Mouse (Mus musculus) R1 (cell line): Measurements from ENCODE around the gene Fam168a.
"Not testable (repeated sequence)": the region's sequence is repeated elsewhere in the genome, so short reads cannot be mapped to it uniquely, and the experiment has no call there.

Source experiments
- DNase-seq: peaks from one replicate; pipeline ENCODE4 v3.0.0-alpha.2; 2018; ENCODE audit warnings: low read depth, low spot score

The Fam168a gene

DNA sequence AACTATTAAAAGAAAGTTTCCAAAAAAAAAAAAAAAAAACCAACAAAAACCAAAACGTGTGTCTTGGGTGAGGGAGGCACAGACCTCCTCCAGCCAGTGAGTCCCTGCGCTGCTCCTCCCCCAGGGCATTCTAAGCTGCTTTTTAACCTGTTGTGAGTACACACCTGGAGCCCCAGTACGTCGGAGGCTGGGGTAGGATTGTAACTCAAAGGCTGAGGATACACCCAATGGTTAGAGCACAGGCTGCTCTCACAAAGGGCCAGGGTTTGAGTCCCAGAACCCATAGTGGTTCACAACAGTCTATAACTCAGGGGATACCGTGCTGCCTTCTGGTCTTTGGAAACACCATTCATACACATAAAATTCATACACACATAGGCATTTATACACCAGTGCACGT, 135.2 kb downstream of the Fam168a start:
- DNase-seq = no peak

DNA sequence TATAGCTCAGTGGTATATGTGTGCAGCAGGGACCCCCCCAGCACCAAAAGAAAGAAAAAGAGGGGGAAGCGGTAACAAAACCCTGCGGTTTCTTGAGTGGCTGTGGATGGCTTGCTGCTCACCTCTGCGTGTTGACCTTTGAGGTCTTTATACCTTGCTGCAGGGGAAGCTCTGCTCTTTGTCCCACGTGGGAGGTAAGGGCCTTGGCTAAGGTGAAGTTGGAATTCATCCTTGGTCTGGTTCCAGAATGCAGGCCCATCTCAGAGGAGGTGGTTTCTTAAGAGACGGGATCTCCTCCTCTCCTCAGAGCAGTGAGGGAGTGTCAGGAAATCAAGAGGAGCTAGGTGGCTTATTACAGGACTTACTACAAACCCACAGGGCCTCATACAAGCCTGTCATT, 135.7 kb downstream of the Fam168a start:
- DNase-seq = peak; percentile 25

DNA sequence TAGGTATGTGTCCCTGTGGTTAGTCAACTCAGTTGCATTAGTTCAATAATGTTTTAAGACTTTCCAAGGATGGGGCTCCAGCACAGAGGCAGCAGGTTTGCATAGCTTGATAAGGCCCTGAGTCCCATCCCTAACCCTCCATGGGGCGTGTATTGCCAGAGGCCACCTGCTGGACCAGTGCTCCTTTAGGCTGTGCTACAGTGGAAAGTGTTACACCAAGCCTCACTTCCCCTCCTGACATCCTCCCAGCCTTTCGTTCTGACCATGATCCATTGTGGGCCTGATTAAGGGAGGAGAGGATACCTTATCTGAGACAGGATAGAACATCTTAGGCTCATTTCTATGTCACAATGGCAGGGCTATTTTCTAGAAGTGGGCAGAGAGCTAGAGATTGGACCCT, 137.4 kb downstream of the Fam168a start:
- no peak for DNase-seq

DNA sequence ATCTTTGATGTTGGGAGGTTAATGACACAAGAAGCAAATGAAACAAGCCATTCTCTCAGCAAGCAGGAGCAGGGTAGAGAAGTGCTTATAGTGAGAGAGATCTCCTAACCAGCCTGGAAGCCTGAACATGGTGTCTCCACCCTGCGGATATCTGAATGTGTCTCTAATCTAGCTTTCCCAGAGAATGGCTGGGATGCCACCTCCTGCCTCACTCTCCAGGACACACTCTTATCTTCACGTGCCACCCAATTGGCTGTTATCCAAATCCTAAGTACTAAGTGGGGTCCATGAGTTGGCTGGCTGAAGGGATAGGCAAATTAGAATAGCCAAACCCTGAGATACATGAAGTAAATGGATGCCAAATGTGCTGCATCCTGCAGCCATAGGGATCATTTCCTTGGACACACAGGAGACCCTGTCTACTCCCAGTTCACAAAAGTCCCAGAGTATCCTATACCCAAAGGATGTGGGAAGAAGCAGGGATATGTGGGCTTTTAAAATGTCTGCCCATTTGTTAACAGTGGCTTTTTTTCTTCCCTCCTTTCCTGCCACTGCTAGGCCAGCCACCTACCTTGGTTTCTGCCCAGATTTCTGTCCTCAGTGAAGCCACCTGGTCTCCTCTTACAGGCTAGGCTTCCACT, 138.1 kb downstream of the Fam168a start:
- DNase-seq = no peak

DNA sequence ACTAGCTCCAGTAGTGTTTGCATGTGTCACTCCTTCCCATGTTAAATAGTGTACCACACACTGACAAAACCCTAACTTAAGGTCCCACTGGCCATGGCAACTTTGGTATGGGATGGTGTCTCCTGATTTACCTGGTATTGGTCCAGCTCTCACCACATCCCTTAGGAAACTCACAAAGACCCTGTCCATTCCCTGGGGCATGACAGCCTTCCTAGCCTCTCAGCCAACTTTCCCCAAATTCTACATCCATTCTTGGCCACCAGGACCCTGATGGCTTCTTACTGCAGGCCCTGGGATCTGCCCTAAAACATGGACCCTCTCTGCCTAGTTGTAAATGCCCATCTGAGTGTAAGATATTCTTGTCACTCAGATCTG, 138.6 kb downstream of the Fam168a start:
- DNase-seq = no peak

DNA sequence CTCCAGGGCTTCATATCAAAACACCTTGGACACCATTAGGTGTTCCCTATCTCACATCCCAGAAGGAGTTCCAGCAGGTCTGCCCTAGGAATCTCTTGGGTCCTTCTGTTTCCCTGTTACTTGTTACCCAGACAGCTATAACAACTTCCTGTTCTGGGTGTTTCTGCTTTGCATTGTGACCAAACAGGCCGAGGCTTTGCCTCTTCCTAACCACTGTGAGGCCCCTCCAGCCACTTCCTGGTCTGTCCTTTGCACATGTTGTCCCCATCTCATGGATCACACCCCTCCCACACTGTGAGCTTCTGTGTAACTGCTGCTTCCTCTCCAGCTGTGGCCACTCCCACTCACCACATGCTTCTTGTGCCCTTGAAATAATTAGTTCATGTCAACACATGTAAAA, 139.0 kb downstream of the Fam168a start:
- peak; percentile 26 for DNase-seq

DNA sequence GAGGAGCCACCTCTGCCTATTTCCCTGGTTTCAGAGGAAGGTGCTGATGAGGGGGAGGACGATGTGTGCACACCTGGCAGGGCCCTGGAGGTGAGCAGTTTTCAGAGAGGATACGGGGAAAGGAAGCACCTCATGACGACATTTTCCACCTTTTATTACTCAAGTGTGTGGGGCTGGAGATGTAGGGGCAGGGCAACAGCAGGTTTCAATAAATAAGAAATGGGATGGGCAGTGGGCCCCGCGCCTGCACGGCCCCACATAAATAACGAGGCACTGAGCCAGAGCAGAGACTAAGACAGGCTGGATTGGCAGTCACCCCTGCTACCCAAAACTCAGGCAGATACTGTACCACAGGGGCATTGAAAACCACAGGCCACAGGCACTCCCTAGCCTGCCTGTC, 139.6 kb downstream of the Fam168a start:
- DNase-seq = not testable (repeated sequence)

DNA sequence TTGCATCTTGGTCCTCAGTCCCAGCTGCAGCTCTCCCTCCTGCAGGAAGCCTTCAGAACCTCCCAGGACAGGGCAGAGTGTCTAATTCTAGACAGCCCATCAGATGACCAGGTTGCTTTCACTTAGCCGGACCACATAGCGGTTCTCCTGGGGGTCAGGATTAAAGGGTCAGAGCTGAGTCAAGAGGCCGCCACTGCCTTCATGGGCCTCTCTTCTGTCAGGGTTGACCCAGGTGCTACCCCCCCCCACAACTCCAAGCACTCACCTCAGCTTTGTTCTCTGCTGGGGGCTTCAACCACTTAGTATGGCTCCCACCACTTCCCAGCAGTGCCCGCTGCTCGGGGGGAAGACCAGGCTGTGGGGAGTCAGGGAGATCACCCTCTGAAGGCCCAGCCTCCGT, 140.7 kb downstream of the Fam168a start:
- DNase-seq = no peak

DNA sequence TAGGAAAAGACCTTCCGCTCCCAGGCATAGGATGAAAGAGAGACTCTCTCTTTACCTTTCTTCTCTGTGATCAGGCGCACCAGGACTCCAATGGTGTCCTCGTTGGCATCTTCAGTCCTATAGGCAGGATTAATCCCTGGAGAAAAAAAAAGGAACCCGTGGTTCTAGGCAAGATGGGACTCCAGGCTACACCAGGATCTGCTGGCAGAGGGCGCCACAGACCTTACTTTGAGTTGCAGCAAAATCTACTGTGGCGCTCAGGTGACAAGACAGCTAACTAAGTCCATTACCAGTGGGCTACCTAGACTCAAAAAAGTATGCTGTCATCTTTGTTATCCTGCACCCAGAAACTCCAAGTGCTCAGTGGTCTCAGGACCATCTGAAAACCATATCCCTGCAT, 142.3 kb downstream of the Fam168a start:
- peak; percentile 79 for DNase-seq

DNA sequence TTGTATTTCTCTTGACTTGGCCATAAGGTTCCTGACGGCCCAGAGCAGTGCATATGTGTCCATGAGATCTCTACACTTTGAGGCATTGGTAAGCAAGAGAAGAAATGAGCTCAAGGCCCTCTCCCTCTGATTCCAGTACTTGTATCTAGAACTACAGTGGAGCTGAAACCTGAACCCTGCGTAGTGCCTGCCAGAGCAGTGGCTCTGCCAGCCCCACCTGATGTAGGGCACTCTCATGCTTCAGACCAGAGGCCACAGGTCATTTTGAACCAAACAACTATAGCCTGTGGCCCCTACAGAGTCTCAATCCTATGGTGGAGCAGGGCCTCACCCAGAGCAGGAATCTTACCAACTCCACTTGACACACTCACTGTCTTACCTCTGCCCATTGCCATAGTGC, 143.1 kb downstream of the Fam168a start:
- no peak for DNase-seq

DNA sequence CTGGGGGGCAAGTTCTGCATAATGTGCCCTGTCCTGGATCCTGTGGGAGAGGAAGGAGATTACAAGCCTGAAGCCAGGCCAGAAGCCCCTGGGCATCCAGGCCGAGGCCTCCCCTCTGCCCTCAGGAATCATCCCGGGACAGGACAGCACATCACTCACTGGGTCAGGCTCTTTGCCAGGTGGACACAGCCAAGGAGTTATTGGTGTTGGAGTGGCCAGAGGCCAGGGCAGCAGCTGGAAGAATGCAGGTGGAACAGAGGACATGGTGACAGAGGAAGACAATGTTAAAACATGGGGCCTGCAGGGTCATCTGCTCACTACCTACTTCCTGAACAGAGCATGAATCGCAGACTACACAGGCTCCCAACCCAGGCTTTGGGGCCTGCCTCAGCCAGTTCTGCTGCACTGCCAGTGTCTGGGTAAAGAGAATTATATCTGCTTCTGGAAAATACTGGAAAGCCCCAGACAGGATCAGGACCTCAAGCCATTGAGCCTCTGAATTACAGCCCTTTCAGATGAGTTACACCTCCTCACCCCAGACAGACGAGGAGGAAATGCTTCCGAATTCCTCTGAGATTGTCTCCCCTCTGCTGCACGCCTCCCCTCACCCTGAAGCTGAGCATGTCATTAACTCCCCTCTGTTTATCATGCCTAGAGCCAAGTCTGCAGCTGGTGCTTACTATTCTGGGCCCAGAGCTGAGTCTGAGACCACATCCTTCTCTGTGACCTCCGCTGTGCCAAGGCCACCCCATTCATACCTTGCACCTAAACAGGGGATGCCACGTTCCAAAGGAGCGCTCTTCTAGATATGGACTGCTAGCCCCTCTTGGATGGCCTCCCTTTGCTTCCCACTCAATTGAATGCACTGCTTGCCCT, 145.3 kb downstream of the Fam168a start:
- no peak for DNase-seq

DNA sequence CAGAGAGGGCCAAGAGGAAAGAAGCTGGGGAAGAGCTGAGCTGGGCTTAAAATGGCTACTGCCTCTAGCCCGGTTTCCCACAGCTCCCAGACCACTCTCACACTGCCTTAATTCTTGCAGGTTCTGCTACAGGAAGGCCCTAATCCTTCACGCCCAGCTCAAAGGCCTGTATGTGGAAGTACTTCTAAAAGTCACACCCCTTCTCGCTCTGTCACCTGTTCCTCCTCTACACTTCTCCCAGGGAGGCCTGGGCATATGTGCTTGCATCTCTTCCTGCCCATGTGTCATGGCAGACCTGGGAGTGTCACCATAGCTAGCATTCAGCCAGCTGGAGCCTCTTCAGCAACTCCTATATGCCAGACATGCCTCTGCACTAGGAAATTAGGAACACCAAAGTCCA, 147.0 kb downstream of the Fam168a start:
- DNase-seq = no peak

DNA sequence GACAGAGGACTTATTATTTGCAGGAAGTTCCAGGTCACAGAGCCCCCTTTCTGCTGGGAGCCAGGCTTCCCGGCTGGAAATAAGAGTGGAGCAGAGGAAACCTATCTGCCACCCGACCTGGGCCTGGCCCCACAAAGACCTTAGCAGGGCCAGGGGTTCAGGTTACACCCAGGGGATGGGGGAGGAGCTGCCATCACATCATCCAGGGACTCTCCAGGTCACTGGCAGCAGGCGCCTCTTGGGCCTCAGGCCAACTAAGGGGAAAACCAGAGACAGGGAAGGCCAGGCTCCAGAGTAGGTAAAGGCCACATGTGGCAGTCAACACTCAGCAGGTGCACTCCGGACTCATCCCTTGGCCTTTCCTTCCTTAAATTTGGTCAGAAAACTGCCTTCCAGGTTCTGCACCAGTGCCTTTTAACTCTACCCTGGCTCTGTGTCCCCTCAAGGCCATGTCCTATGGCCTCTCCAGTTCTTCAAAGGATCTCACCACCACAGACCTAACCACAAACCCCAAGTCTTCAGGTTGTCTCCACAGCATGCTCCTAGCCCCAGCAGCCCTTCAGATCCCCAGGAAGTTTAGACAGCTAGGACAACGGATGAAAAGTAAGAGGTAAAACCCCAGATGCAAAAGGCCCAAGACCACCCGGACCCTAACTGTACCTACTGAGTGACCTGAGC, 147.8 kb downstream of the Fam168a start:
- DNase-seq = no peak

DNA sequence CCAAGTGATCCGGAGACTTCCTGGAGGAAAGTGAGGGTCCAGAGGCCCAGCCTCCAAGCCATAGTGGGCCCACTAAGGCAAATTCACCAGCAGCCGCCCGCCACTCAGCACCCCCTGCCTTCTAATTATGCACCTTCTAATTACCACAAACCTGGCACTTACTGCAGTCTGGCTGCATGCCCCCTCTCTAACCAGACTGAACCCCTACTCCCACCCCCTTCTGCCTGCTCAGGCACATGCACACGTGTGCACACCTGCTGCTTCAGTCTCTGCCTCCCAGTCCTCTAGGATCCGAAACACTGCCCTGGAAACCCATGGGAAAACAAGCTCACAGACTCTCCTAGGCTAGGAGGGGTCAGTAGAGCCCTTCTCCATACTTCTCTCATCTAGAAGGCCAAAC, 148.4 kb downstream of the Fam168a start:
- DNase-seq = no peak

DNA sequence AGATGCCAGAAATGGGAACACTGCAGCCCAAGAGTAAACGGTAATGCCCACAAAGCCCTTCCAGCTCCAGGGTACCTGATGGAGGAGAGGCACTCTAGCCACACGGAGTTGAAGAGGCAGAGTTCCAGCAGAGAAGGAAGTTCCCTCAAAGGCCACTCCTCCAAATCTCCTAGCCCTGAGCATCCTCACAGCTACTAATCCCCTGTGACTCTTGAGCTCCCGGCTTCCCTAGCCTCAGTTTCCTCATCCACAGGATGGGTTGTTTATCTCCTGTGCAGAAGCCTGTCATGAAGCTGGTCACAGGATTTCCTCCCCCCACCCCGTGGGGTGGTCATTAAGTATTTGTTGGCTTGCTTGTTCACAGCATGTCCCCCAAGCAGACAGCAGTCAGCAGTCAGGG, 148.9 kb downstream of the Fam168a start:
- DNase-seq = no peak

DNA sequence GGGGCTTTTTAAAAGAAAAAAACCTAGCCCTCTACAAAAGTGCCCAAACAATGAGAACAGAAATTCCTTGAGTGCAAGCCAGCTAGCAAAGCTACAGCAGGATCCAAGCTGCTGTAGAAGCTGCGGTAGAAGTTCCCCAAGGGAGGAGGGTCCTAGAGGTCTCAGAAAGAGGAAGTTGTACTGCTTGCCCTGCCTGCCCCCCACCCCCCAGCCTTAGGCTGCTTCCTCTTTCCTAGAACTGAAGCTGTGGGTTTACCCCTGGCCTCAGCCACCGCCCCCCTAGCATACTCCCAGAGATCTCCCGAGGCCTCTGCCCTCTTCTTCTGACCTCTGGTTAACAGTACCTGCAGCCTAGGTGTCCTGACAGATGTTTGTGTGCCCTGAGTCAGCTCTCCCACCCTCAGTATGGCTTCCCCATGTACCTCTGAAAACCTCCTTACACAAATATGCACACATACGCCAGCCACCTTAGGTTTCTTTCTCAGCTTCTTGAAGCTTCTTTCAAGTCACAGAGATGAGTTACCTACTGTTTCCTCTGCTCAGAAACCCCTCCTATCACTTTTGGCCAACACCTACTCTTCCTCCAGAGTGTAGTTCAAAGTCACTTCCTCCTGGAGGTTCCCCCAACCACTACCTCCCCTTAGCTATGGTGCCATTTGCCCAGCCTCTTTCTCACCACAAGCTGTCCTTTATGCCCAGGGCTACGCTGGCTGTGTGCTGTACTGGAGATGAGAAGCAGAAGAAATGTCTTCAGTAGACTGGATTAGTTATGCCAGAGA, 149.5 kb downstream of the Fam168a start:
- no peak for DNase-seq

DNA sequence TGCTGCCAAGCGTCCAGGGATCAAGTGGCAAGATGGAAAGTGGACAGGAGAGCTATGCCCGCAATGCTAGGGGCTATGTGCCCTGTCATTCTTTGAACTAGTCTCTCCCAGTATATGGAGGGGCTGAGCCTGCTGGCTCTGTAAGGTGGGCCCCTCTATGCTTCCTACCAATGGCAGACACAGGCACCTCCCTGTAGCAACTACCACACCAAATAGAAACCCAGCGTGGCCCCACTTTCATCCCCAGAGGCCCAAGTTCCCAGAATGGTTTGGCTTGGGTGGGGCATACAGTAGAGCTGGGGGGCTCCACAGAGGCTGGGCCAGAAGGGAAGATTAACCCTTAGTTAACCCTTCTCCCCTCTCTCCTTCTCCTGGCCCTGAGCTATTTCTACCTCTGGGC, 154.0 kb downstream of the Fam168a start:
- no peak for DNase-seq

DNA sequence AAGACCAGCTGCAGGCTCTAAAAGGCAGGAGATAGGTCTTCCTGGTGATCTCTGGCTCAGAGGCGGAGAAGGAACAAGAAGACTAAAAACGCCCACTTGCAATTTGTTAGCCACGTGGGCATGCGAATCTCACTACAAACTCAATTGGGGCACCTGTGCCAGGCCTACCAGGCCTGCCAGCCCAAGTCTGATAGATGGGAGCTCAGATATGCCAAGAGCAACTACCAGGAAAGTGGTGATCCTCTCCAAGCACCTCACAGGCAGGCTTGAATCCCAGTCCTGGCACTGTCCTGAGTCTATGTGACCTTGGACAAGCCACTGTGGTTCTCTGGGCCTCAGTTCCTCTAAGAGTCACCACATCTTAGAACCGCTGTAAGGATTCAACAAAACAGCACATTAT, 154.8 kb downstream of the Fam168a start:
- DNase-seq = no peak

DNA sequence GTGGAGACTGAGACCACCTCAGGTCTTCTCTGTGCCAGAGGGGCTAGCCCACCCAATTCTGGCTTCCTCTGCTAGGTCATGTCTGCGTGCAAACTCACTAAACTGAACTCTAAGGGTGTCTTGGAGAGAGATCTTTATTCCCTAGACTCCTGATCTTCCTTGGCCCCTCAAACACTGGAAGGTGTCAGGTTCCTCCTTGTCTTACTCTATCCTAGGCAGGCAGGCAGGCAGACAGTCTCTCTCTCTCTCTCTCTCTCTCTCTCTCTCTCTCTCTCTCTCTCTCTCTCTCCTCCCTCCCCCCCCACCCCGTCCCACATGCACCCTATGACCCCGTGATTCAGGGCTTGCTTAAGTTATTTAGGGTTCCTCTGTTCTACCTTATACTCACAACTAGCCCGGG, 155.9 kb downstream of the Fam168a start:
- no peak for DNase-seq

DNA sequence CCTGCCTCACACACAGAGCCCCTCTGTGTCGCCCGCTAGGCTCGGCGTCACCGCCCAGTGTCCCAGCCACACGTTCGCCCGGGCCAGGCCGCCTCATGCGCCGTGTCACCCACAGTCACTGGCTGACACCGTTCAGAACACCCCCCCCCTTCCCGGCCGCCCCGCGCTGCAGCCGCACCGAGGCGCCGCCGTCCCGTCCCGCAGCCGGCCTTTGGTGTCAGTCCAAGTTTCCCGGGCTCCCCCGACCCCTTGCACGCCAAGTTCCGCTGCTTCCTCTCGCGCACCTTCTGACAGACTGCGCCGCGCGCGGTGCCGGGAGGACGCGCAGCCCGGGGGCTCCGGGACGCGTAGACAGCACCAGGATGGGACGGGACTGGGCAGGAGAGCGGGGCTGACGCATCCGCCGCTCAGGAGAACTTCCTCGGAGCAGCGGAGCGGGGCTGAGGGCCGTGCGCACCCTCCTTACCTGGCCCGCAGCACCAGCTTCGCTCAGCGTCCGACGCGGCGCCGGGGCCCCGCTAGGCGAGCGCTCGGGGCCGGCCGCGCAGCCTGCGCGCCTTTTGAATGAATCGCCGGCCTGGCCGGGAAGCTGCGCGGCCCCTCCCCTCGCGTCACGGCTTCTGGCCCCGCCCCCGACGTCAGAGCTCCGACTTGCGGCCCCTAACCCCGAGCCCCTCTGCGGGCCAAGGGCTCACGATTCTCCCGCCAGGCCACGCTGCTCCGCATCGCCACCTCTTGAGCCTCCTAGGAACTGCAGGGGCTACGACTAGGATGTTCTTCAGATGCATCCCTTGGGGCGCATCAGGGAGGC, 156.6 kb downstream of the Fam168a start, which contains the start of gene Relt:
Gene Relt, minus strand, starts transcription at position 619 of the 811 bp plus-strand sequence.
- peak; percentile 97 for DNase-seq

DNA sequence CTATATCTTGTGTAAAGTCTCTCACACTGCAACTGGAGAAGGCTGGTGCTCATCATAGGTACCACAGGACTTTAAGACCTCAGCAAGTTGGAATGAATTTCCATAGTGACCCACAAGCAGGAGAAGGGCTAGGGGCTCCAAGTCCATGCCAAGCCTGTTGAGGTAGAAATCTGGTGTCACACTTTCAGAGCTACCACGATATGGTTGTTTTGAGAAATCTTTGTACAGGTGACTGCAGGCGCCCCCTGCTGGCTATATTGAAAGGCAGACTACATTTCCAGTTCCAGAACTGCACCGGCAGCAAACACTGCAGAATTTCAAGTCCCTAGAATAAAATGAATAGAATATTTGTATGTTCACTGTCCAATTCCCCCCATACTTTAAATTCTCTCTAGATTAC, 160.2 kb downstream of the Fam168a start:
- peak; percentile 75 for DNase-seq
